Mouse (Mus musculus) myocyte (in vitro differentiated cells): ENCODE data around the gene Tjp1.

Experiments
- E2F4 ChIP-seq: IDR thresholded peaks from one replicate; pipeline ENCODE4 v1.6.1; 2011; ENCODE audit warnings: mild to moderate bottlenecking, control low read depth, moderate library complexity; ENCODE audit not compliant: insufficient read depth
- MAX ChIP-seq: IDR thresholded peaks from one replicate; pipeline ENCODE4 v1.6.1; 2011; ENCODE audit warnings: low read depth, mild to moderate bottlenecking, control low read depth
- MYOD1 ChIP-seq, 3 experiments: IDR thresholded peaks; one replicate each; pipeline ENCODE4 v1.6.1; 2011; ENCODE audit warnings: control low read depth in 2 of 3, low read depth in 2 of 3, mild to moderate bottlenecking in 2 of 3, moderate library complexity in 1 of 3; ENCODE audit not compliant: insufficient read length in 2 of 3, control insufficient read depth in 1 of 3
- MYOG ChIP-seq, 3 experiments: IDR thresholded peaks; one replicate each; pipeline ENCODE4 v1.6.1; 2011; ENCODE audit warnings: control low read depth in 2 of 3, low read depth in 2 of 3, mild to moderate bottlenecking in 2 of 3; ENCODE audit not compliant: insufficient read length in 2 of 3, control insufficient read depth in 1 of 3, insufficient read depth in 1 of 3
- POLR2A ChIP-seq: IDR thresholded peaks from one replicate; pipeline ENCODE4 v1.6.1; 2011; ENCODE audit warnings: low read depth, mild to moderate bottlenecking, control low read depth, moderate library complexity; ENCODE audit not compliant: insufficient read length
- POLR2AphosphoS2 ChIP-seq: IDR thresholded peaks from one replicate; pipeline ENCODE4 v1.6.1; 2011; ENCODE audit warnings: low read depth, control low read depth; ENCODE audit not compliant: insufficient read length
- TCF12 ChIP-seq: IDR thresholded peaks from one replicate; pipeline ENCODE4 v1.6.1; 2011; ENCODE audit warnings: mild to moderate bottlenecking, control low read depth; ENCODE audit not compliant: poor library complexity, insufficient read depth, severe bottlenecking
- USF1 ChIP-seq: IDR thresholded peaks from one replicate; pipeline ENCODE4 v1.6.1; 2011; ENCODE audit warnings: low read depth, mild to moderate bottlenecking, control low read depth, moderate library complexity

DNA sequence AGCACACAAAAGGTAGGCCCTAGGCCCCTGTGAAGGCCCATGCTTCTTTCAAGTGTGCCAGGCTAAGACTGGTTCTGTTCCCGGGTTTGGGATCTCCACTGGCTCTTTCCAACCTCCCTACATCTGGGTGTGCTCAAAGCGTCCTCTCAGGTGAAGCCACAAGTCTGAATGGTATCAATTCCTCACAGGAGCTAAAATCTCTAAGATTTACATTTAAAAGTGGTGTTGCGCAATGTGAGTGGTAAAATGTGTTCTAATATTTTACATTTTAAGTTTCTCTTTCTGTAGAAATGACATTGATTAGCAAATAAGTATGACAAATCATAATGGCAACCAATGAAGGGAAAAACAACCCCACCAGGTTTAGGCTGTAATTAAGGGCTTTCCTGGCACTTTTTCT lies 152.0 kb downstream of the Tjp1 start:
- TF ChIP-seq MYOD1 (IDR thresholded peaks at IDR 0.05; ENCODE audit: control insufficient read depth in 1 of 3, insufficient read length in 2 of 3, low read depth in 2 of 3) (no peak), USF1 (no peak), TCF12 (no peak), E2F4 (no peak), MAX (no peak), POLR2AphosphoS2 (no peak), POLR2A (no peak), MYOG (IDR thresholded peaks at IDR 0.05; ENCODE audit: control insufficient read depth in 1 of 3, insufficient read depth in 1 of 3, insufficient read length in 2 of 3, low read depth in 2 of 3) (no peak)
